Mouse (Mus musculus): ENCODE results near the gene Hoxb7. TPM values are rescaled to one million over a fixed set of nuclear protein-coding genes. Genes with fewer than 3 reads are reported as not detected.

Hoxb7 gene
- polyA plus RNA-seq, 1 experiment from 2014 or later, result 3.3 TPM

DNA sequence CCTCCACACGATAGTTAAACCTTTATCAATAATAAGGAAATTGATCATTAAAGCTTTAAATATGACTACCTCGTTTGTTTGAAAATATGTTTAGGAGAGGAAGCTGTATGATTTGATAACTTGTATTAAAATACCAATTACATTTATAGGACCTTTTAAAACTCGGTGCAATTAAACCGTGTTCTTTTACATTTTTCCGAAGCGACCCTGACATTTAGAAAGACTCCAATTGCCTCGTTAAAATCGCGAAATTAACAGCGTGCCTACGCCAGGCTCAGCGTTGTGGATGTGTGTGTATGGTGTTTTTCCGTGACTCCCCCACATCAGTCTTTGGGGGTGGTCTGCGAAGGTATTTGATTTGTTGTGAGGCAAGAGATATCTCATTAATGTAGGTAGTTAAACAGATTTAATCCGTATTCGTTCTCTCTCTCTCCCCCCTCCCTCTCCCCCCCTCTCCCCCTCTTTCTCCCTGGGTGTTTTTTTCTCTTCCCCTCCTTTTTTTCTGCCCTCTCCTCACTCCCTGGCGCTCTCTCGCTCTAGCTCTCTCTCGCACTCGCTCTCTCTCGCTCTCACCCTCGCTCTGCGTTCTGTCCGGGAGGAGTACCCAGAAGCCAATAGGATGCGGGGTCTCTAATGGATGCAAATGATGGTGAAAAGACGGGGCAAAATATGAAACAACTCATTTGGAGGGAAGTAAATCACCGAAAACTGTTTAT is 4.4 kb upstream of the Hoxb7 start, which contains the start of gene Hoxb8:
Hoxb8 (plus strand) TSS at position 51 of the 716 bp plus-strand sequence.
- no peak for ATAC-seq (ENCODE audit: insufficient number of reproducible peaks, low FRiP score, low TSS enrichment, low read depth)
- 2% methylated on average over 27 of the region's 27 CpGs for WGBS
- Histone ChIP-seq H3K4me2 (no peak within 1 kb of the TSS), H3K27ac (no peak within 1 kb of the TSS), H3K4me3 (peak within 1 kb of the TSS; percentile 22), H3K4me1 (peaks cover 22% of the 10 kb centered on the region), H3K36me3 (no peaks in the 10 kb centered on the region), H3K9me3 (no peaks in the 10 kb centered on the region), H3K27me3 (peaks cover 98% of the 10 kb centered on the region), H3K9ac (no peak within 1 kb of the TSS)

DNA sequence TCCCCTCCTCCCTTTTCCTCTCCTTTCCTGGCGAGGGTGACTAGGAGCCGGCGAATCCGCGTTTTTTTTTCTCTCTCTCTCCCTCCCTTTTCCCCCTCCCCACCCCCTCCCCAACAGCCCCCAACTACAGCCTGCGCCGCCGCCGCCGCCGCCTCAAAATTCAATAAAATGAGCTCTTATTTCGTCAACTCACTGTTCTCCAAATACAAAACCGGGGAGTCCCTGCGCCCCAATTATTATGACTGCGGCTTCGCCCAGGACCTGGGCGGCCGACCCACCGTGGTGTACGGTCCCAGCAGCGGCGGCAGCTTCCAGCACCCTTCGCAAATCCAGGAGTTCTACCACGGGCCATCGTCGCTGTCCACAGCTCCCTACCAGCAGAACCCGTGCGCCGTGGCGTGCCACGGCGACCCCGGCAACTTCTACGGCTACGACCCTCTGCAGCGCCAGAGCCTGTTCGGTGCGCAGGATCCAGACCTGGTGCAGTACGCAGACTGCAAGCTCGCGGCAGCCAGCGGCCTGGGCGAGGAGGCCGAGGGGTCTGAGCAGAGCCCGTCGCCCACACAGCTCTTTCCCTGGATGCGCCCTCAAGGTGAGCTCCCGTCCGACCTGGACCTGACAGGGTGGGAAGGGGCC is 3.5 kb upstream of the Hoxb7 start:
- no peak overlapping the region for H3K9ac ChIP-seq
- H3K9me3 ChIP-seq, result no peaks in the 10 kb centered on the region
- peak overlapping the region; percentile 52 for H3K4me2 ChIP-seq
- peaks cover 98% of the 10 kb centered on the region for H3K27me3 ChIP-seq
- H3K36me3 ChIP-seq, result no peaks in the 10 kb centered on the region
- WGBS, result under 1% methylated on average over 49 of the region's 49 CpGs
- ATAC-seq (ENCODE audit: insufficient number of reproducible peaks, low FRiP score, low TSS enrichment, low read depth), result no peak
- no peak overlapping the region for H3K27ac ChIP-seq
- peaks cover 23% of the 10 kb centered on the region for H3K4me1 ChIP-seq
- H3K4me3 ChIP-seq, result peak overlapping the region; percentile 22

DNA sequence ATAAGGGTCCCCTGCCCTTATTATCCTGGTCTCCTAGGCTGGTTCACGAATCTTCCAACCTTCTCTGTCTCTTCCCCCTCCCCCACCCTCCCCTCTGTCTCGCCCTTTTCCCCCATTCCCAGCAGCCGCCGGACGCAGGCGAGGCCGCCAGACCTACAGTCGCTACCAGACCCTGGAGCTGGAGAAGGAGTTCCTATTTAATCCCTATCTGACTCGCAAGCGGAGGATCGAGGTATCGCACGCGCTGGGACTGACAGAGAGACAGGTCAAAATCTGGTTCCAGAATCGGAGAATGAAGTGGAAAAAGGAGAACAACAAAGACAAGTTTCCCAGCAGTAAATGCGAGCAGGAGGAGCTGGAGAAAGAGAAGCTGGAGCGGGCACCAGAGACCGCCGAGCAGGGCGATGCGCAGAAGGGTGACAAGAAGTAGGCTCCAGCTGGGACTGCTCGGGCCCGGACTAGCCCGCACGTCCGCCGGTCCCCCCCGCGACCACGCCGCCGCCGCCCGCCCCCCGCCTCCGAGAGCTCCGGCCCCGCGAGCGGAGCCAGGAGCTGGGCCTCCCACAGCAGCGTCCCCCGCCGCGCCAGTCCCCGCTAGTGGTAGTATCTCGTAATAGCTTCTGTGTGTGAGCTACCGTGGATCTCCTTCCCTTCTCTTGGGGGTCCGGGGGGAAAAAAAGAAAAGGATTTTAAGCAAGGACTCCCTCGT is 2.2 kb upstream of the Hoxb7 start:
- Histone ChIP-seq H3K4me2 (peak overlapping the region; percentile 52), H3K4me1 (peaks cover 23% of the 10 kb centered on the region), H3K4me3 (peak overlapping the region; percentile 36), H3K27me3 (peaks cover 97% of the 10 kb centered on the region), H3K36me3 (no peaks in the 10 kb centered on the region), H3K9me3 (no peaks in the 10 kb centered on the region), H3K9ac (peak overlapping the region; percentile 7; the same call in 1 of the 2 replicates), H3K27ac (peak overlapping the region; percentile 35; the same call in 1 of the 2 replicates)
- no peak for ATAC-seq (ENCODE audit: insufficient number of reproducible peaks, low FRiP score, low TSS enrichment, low read depth)
- 1% methylated on average over 48 of the region's 49 CpGs for WGBS

DNA sequence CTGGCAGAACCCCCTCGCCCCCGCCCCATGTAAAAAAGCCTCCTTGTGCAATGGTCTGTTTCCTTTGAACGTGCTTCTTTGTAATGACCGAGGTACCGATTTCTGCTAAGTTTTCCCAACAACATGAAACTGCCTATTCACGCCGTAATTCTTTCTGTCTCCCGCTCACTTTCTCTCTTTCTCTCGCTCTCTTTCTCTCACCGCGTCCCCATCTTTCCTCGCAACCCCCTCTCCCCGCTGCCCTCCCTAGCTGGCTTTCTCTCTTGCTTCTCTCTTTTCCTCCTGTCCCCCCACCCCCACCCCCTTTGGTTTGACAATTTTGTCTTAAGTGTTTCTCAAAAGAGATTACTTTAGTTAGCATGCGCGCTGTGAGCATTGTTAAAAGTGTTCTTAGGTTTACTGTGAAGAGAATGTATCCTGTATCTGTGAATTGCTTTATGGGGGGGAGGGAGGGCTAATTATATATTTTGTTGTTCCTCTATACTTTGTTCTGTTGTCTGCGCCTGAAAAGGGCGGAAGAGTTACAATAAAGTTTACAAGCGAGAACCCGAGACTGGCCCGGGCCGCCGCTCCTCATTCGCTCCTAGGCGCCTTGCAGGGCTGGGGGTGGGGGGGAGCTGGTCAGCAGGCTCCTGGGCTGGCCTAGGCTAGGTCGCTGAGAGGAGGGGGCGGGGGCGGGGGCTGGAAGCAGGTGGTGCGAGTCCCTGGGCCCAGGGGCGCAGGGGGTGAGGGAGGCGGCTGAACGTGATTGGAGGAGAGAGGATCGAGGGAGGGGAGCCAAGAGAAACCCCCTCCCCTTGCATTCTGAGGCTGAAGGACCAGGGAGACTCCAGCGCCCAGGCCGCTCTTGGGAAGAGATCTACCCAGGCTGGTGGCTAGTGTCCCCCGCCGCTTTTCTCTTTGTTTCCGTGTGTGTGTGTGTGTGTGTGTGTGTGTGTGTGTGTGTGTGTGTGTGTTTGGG is 1.4 kb upstream of the Hoxb7 start:
- peaks cover 97% of the 10 kb centered on the region for H3K27me3 ChIP-seq
- peak overlapping the region; percentile 52 for H3K4me2 ChIP-seq
- peak overlapping the region; percentile 36 for H3K4me3 ChIP-seq
- ATAC-seq (ENCODE audit: insufficient number of reproducible peaks, low FRiP score, low TSS enrichment, low read depth), result peak; percentile 45; the same call in 1 of the 2 replicates
- H3K9ac ChIP-seq, result no peak overlapping the region
- no peak overlapping the region for H3K27ac ChIP-seq
- 1% methylated on average over 34 of the region's 37 CpGs for WGBS
- H3K36me3 ChIP-seq, result no peaks in the 10 kb centered on the region
- no peaks in the 10 kb centered on the region for H3K9me3 ChIP-seq
- peaks cover 23% of the 10 kb centered on the region for H3K4me1 ChIP-seq

DNA sequence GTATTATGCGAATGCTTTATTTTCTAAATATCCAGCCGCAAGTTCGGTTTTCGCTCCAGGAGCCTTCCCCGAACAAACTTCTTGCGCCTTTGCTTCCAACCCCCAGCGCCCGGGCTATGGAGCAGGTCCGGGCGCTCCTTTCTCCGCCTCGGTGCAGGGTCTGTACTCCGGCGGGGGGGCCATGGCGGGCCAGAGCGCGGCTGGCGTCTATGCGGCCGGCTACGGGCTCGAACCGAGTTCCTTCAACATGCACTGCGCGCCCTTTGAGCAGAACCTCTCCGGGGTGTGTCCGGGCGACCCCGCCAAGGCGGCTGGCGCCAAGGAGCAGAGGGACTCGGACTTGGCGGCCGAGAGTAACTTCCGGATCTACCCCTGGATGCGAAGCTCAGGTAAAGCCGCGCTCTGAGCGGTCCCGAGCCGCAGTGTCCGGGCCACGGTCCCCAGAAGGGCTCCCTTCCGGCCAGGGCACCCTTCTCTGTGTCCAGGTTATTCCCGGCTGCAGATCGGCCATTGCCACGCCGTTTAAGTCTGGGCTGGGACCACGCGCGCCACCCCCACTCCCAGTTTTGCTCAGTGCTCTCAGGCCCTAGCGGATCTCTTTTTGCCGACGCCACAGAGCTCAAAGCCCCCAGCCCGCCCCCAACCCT is 439 bp downstream of the Hoxb7 start:
- H3K4me3 ChIP-seq, result peak overlapping the region; percentile 33
- H3K9ac ChIP-seq, result no peak overlapping the region
- WGBS, result under 1% methylated on average over 55 of the region's 55 CpGs
- no peak for ATAC-seq (ENCODE audit: insufficient number of reproducible peaks, low FRiP score, low TSS enrichment, low read depth)
- H3K27me3 ChIP-seq, result peaks cover 97% of the 10 kb centered on the region
- no peaks in the 10 kb centered on the region for H3K9me3 ChIP-seq
- no peaks in the 10 kb centered on the region for H3K36me3 ChIP-seq
- H3K4me2 ChIP-seq, result peak overlapping the region; percentile 32
- H3K4me1 ChIP-seq, result peaks cover 28% of the 10 kb centered on the region
- H3K27ac ChIP-seq, result no peak overlapping the region

DNA sequence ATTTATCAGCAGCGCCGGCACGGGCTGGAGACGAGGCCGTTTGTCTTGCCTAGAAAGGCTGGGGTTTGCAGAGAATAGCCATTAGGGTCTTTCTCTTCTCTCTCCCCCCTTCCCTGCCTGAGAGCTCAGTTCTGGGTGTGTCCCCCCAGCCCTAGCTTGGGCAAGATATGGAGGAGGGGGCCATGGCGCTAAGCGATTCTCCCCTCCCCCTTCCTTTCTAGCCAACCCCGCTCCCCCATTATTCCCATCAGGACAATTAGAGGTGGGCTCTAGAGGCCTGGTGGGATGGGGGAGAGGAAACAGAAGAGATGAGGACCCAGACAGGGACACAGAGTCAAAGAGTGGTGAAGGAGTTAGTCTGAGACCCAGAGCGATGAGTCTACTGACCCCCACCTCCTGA is 988 bp downstream of the Hoxb7 start:
- Histone ChIP-seq H3K4me2 (peak overlapping the region; percentile 32; the same call in 1 of the 2 replicates), H3K9ac (no peak overlapping the region), H3K27ac (no peak overlapping the region)

DNA sequence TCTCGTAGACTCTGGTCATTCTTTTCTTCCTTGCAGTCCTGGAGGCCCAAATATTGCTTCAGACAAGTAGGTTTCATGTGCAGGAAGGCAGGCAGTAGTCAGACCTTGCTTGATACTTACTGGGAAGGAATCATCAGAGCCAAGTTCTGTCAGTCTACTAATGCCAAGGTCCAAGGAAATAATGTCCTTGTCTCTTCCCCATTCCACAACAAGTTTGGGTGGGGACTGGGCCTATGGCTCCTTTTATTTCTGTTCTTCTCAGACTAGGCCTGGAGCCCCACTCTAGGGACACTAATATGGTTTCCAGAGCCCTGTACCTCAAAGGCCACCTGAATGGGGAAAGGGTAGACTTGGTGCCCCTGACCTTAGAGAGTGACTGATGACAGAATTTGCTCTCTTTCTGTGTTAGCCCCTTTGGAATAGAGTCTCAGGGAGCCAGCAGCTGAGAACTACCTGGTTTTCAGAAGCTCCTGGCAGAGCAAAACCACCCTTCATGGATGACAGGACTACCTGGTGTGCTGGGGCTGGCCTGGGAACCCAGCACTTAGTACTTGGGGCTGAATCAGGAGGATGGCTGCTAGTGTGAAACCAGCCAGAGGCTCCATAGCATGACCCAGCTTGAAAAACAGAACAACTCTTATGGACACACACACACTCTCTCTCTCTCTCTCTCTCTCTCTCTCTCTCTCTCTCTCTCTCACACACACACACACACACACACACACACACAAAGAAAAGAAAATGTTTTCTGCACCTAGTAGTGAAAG is 2.2 kb downstream of the Hoxb7 start:
- 35% methylated on average over 1 of the region's 1 CpGs for WGBS
- Histone ChIP-seq H3K27ac (no peak overlapping the region), H3K9ac (no peak overlapping the region), H3K9me3 (no peaks in the 10 kb centered on the region), H3K36me3 (no peaks in the 10 kb centered on the region), H3K4me1 (peaks cover 22% of the 10 kb centered on the region), H3K27me3 (peaks cover 97% of the 10 kb centered on the region), H3K4me3 (no peak overlapping the region), H3K4me2 (no peak overlapping the region)
- ATAC-seq (ENCODE audit: insufficient number of reproducible peaks, low FRiP score, low TSS enrichment, low read depth), result no peak

More for the DNA sequence above, 988 bp downstream of the Hoxb7 start:
- H3K27me3 ChIP-seq, result peaks cover 97% of the 10 kb centered on the region
- peak overlapping the region; percentile 33 for H3K4me3 ChIP-seq
- H3K4me1 ChIP-seq, result peaks cover 28% of the 10 kb centered on the region
- ATAC-seq (ENCODE audit: insufficient number of reproducible peaks, low FRiP score, low TSS enrichment, low read depth), result no peak
- no peaks in the 10 kb centered on the region for H3K36me3 ChIP-seq
- 4% methylated on average over 9 of the region's 9 CpGs for WGBS
- H3K9me3 ChIP-seq, result no peaks in the 10 kb centered on the region

DNA sequence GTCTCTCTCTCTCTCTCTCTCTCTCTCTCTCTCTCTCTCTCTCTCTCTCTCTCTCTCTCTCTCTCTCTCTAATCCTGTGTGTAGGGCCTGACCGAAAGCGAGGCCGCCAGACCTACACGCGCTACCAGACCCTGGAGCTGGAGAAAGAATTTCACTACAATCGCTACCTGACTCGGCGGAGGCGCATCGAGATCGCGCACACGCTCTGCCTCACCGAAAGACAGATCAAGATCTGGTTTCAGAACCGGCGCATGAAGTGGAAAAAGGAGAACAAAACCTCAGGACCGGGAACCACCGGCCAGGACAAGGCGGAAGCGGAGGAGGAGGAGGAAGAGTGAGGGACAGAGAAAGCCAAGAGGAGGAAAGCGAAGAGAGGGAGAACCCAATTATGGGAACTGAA is 2.9 kb downstream of the Hoxb7 start:
- Histone ChIP-seq H3K27ac (no peak overlapping the region), H3K4me2 (no peak overlapping the region), H3K36me3 (no peaks in the 10 kb centered on the region), H3K9me3 (no peaks in the 10 kb centered on the region), H3K27me3 (peaks cover 97% of the 10 kb centered on the region), H3K9ac (no peak overlapping the region), H3K4me3 (no peak overlapping the region), H3K4me1 (peaks cover 18% of the 10 kb centered on the region)
- ATAC-seq (ENCODE audit: insufficient number of reproducible peaks, low FRiP score, low TSS enrichment, low read depth), result no peak
- WGBS, result 26% methylated on average over 21 of the region's 21 CpGs

DNA sequence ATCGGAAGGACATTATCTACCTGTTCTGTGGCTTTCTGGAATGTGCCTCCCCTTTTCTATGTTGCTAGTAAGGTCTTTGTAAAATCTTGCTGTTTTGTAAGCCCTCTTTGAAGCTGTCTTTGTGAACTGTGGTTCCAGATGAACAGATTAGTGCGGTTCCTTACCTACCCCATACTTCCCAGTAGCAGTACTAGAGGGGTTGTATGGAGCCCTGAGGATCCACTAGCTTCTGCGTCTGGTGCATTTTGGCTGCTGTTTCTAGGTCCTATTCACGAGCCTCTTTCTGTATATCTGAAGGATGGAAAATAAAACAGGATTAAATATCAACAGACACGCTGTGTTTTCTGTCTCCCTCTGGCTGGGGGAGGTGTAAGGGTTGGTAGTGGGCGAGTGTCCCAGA is 3.4 kb downstream of the Hoxb7 start:
- Histone ChIP-seq H3K4me3 (no peak overlapping the region), H3K9ac (no peak overlapping the region)
- WGBS, result 29% methylated on average over 6 of the region's 6 CpGs

DNA sequence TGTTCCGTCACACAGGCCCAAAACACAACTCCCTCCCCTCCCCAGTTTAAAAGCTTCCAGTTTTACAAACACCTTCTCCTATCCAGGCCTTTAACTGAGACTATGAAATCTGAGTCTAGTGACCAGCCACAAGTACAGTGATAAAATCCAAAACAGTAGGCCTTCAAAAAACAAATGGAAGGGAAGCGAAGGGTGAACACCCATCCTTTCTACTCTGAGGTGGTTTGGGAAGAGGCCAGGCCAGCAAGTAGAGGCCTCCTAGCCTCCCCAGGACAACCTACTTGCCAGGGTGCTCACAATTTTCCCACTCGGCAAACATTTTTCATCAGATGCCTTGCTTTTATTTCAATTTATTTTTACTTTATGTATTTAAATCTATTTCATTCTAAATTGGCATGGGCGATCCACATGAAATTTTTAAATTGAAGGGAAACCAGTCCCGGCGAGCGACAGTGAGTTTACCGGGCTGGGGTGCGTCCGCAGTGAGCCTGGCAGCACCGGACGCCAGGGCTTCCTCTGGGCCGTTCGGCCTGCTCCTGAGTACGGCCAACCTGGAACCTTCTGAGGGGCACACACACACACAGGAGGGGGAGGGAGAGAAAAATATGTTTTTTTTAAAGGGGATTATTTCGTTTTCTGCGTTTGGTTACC is 4.4 kb downstream of the Hoxb7 start:
- 25% methylated on average over 17 of the region's 17 CpGs for WGBS
- Histone ChIP-seq H3K27ac (no peak overlapping the region), H3K36me3 (no peaks in the 10 kb centered on the region), H3K4me3 (no peak overlapping the region), H3K9ac (no peak overlapping the region), H3K27me3 (peaks cover 98% of the 10 kb centered on the region), H3K4me2 (no peak overlapping the region), H3K9me3 (no peaks in the 10 kb centered on the region), H3K4me1 (peaks cover 20% of the 10 kb centered on the region)
- ATAC-seq (ENCODE audit: insufficient number of reproducible peaks, low FRiP score, low TSS enrichment, low read depth), result no peak

More for the DNA sequence above, 3.4 kb downstream of the Hoxb7 start:
- no peak overlapping the region for H3K4me2 ChIP-seq
- peaks cover 97% of the 10 kb centered on the region for H3K27me3 ChIP-seq
- H3K9me3 ChIP-seq, result no peaks in the 10 kb centered on the region
- no peaks in the 10 kb centered on the region for H3K36me3 ChIP-seq
- ATAC-seq (ENCODE audit: insufficient number of reproducible peaks, low FRiP score, low TSS enrichment, low read depth), result no peak
- H3K27ac ChIP-seq, result no peak overlapping the region
- H3K4me1 ChIP-seq, result peaks cover 16% of the 10 kb centered on the region

All from limb, embryonic 15.5 days (tissue).